Mouse (Mus musculus) kidney, adult 2 months (tissue): Measurements from ENCODE around the gene Hspb1.

Source experiments
- CTCF ChIP-seq: fragments of 200-500 bp; conservative IDR thresholded peaks from 2 replicates; pipeline ENCODE4 v1.5.1; 2011; ENCODE audit warnings: low read depth, mild to moderate bottlenecking, control low read depth, low read length, moderate library complexity, mixed read lengths; ENCODE audit not compliant: insufficient read depth, insufficient read length
- POLR2A ChIP-seq: fragments of 200-500 bp; IDR thresholded peaks from one replicate; pipeline ENCODE4 v1.6.1; 2011; ENCODE audit warnings: low read depth, low read length, control low read depth

- TF ChIP-seq CTCF (peak; percentile 66), POLR2A (no peak)
These were observed 9.9 kb upstream of the Hspb1 start for GRCm38 (mm10) chr5:135877831-135878231.
